Mouse (Mus musculus) small intestine, adult 2 months (tissue): Measurements from ENCODE around the gene Pkib.

Experiments used
- CTCF ChIP-seq: fragments of 200-500 bp; IDR thresholded peaks from 2 replicates; pipeline ENCODE4 v1.5.1; 2012; ENCODE audit warnings: low read depth, mild to moderate bottlenecking, control low read depth, inconsistent platforms, low read length, moderate library complexity, mixed read lengths; ENCODE audit not compliant: insufficient replicate concordance, insufficient read length; ENCODE audit errors: extremely low read depth
- POLR2A ChIP-seq: fragments of 200-500 bp; IDR thresholded peaks from 2 replicates; pipeline ENCODE4 v1.6.1; 2012; ENCODE audit warnings: low read depth, mild to moderate bottlenecking, control low read depth, inconsistent platforms, low read length, moderate library complexity

DNA sequence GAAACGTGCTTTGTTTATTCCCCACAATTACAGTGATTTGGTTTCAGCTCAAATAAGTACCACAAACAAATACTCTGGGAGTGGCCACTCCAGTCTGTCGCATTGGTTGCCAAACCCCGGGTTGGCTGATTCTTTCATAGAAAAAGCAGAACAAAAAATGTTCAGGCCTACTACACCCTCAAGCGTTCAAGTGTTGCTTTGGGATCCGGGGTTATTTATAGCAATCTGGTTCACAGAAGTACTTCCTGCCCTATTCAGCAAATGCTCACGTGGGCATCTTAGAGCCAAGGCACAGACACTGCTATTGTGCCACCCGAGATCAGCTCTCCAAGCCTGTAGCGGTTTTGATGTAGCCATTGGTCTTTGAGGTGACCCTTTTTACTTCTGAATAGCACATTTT is 95.9 kb downstream of the Pkib start:
- TF ChIP-seq POLR2A = no peak
- no peak for TF ChIP-seq CTCF
